Mouse (Mus musculus) 416B (cell line): ENCODE results near the gene Tmod4.
"Not testable (repeated sequence)": the region's sequence is repeated elsewhere in the genome, so short reads cannot be mapped to it uniquely, and the experiment has no call there.

Experiments used
- DNase-seq: peaks from one replicate; pipeline ENCODE4 v3.0.0; 2011; ENCODE audit warnings: low read depth

Tmod4 gene

DNA sequence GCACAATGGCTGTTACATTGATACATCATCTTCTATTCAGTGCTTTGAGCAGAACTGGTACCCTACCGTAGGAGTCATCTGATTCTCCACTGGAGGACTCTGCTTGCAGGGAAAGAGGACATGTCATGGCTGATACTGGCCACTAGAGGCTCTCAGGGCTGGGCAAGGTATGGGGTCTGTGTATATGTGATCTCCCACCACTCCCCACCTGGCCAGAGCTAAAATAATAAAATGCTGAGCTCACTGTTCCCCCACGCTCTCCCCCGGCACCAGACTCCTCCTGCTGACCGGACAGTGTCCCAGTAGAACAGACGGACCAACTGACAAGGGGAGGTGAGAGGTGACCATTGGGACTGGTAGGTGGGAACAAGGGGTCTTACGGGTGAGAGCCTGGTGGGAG is at the start of gene Tmod4:
Tmod4 (plus strand) TSS at position 231 of the 400 bp plus-strand sequence.
- no peak for DNase-seq

GRCm38 (mm10) chr3:95088071-95088470 is 36.2 kb upstream of the Tmod4 start:
- DNase-seq: no peak

- no peak for DNase-seq
Measured at GRCm38 (mm10) chr3:95100854-95101253, 23.4 kb upstream of the Tmod4 start.

DNA sequence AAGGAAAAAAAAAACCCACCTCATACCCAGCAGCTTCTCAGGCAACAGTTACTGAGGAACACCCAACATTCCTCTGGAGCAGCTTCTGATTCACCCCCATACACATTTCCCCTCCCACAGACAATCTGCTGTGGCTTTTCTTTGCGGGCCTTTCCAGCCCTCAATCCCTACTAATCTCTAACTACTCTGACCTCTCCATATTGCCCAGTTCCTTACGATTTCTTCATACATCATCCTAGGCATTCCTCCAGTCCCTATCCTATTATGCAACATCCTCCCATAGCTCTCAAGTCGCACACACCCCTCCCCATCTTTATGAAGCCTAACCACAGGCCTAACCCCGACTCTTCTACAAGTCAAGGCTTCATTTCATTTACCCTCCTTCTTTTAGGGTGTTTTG is 19.2 kb upstream of the Tmod4 start:
- peak; percentile 59 for DNase-seq

GRCm38 (mm10) chr3:95105586-95106337 is 18.5 kb upstream of the Tmod4 start:
- peak; percentile 48 for DNase-seq

DNA sequence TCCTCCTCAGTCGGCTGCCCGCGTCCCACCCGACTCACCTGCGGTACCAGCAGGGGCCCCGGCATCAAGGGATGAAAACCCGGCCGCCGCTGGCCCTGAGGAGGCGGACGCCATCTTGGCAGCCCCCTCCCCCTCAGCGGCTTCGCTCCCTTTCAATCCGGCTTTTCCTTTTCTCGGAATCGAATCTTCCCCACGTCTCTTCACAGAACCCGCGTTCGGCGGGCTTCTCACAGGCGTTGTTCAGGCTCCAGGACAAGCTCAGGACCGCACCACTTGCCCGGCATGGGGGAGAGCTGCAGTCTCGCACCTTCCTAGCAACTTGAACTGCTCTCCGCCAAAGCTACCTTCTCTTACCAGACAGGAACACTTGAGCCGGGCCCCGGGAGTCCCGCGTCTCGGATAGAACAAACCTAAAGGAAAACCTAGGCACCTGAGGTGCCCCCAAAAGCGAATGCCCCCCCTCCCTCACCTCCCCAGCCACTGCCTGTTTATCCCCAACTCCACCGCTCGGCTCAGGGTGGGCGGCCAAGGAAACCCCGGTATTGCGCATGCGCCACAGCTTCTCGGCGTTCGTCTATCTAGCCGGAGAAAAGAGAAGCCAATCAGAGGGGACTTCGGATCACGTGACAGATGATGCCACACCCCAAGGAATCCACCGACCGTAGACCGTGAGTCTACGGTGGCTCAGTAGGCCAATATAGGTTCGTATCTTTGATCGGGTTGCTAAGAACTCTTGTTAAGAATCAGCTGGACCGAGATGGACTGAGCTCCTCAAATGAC is 17.7 kb upstream of the Tmod4 start, which contains the start of gene Pip5k1a:
Pip5k1a (minus strand) TSS at position 593 of the 780 bp plus-strand sequence.
- peak; percentile 100 for DNase-seq

DNA sequence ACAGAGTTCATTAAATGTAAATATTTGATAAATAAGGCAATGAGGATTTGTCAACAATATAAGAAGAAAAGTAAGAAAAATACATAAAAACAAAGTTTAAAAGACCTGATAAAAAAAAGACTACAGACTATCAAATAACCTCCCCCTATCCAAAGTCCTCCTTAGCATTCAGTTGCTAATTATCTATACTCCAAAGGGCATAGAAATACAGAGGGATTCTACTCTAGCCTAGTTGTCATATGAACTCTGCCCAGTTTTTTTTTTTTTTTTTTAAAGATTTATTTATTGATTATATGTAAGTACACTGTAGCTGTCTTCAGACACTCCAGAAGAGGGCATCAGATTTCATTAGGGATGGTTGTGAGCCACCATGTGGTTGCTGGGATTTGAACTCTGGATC is 17.0 kb upstream of the Tmod4 start:
- not testable (repeated sequence) for DNase-seq

- peak; percentile 70 for DNase-seq
Measured at GRCm38 (mm10) chr3:95107898-95108297, 16.4 kb upstream of the Tmod4 start.

DNA sequence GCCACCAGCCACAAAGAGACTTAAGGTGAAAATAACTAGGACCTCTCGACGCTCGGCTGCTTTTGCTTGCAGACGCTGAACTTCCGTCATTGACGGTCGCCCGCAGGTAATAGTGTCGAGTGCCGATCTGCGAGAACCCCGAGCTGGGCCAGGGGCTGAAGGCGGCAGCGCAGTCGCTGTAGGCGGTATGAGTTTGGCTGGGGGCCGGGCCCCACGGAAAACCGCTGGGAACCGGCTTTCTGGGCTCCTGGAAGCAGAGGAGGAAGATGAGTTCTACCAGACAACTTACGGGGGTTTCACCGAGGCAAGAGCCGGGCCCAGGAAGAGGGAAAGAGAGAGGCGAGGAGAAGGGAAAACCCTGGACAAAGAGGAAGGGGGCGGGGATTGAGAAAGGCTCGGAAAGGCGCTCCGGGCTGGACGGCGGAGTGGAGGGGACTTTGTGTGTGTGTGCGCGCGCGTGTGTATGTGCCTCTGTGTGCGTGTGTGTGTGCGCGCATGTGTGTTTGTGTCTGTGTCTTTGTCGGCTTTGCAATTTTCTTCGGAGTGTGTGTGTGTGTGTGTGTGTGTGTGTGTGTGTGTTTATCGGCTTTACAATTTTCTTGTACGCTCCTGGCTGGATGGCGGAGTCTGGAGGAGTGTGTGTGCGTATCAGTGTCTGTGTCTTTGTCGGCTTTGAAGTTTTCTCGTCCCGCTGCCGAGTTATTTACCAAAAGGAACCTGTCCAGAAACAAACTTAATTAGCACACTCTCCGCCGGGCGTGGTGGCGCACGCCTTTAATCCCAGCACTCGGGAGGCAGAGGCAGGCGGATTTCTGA is 13.2 kb upstream of the Tmod4 start, which contains the start of gene Vps72:
Vps72 (plus strand) TSS at position 112 of the 816 bp plus-strand sequence.
- peak; percentile 94 for DNase-seq

GRCm38 (mm10) chr3:95112760-95113159 is 11.5 kb upstream of the Tmod4 start:
- DNase-seq: no peak

DNA sequence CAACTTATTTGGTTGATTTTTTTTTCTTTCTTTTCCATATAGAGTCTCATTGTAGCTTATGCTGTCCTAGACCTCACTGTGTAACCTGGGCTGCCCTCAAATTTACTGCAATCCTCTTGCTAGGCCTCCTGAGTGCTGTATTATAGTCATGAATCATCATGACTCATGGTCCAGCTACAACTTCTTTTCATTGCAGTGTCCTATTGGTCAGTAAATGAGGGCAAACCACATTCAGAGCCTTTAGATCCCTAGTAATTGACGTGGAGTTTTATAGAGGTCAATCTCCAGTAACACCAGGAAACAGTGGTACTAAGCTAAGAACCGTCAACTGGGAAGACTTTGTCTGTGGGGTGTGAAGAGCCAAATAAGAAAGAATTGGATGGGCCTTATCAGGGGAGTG is 6.5 kb upstream of the Tmod4 start:
- peak; percentile 86 for DNase-seq

GRCm38 (mm10) chr3:95121580-95121979 is 2.7 kb upstream of the Tmod4 start:
- peak; percentile 72 for DNase-seq

- DNase-seq: no peak
Measured at GRCm38 (mm10) chr3:95124972-95125371, 696 bp downstream of the Tmod4 start.

DNA sequence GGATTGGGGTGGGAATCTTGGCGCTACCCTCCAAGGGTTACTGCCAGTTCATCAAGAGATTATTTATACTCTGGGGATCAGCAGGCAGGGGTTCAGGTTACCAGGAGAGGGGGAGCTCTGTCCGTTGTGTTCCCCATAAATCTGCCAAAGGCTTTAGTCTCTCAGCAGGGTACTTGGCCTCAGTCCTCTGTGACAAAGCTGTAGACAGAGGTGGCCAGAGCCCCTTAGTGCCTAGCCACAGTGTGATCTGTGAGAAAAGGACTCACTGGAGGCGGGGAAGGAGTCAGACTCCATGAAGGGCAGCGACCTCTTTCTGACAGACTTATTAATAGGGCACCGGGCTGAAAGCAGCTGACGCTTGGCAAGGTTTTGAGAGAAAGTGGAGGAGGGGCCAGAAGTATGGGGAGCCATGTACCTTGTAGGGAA is 5.0 kb downstream of the Tmod4 start:
- DNase-seq: no peak

DNA sequence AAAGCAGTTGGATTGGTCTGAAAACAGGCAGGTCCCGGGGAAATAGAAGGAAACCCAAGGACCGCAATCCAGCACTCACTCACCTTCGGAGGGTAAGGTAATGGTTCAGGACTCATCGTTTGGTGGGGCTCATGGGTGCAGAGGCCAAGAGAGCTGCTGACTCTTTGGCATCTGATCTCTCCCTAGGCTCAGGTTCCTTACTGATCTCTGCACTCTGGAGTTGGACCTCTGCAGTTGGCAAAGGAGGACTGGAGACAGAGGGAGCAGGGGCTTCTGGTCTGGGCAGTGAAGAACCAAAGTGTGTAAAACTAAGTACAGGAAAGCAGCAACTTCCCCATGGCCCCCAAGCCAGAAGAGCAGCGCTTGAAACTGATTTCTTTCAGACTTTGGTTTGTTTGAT is 5.8 kb downstream of the Tmod4 start:
- DNase-seq: no peak

GRCm38 (mm10) chr3:95132389-95132788 is 8.1 kb downstream of the Tmod4 start:
- DNase-seq: not testable (repeated sequence)

GRCm38 (mm10) chr3:95133176-95133575 is 8.9 kb downstream of the Tmod4 start:
- DNase-seq: no peak

- DNase-seq: peak; percentile 97
Measured at GRCm38 (mm10) chr3:95133680-95134101, 9.4 kb downstream of the Tmod4 start, which contains the start of the genes Scnm1 and Lysmd1. TSS of gene Scnm1 (minus strand) at chr3:95134011. TSS of gene Lysmd1 (plus strand) at chr3:95134088.

- not testable (repeated sequence) for DNase-seq
Measured at GRCm38 (mm10) chr3:95134133-95134532, 9.9 kb downstream of the Tmod4 start.

DNA sequence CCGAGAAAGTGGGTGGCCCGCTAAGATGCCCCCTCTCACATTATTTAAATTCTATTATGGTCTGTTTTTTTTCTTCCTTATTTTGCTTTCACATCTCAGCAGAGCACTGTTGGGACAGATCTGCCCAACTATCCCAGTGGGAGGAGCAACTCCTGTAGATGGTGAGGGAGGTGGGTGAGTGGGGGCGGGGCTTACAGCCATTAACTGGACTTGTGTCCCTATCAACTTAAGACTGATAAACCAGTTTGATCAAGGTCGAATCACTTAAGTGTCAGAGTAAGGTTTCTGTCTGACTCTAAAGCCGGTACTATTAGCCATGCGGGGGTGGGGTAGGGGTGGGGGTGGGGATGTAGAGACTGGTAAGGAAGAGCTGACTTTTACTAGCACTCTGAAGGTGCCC is 10.7 kb downstream of the Tmod4 start:
- peak; percentile 81 for DNase-seq

DNA sequence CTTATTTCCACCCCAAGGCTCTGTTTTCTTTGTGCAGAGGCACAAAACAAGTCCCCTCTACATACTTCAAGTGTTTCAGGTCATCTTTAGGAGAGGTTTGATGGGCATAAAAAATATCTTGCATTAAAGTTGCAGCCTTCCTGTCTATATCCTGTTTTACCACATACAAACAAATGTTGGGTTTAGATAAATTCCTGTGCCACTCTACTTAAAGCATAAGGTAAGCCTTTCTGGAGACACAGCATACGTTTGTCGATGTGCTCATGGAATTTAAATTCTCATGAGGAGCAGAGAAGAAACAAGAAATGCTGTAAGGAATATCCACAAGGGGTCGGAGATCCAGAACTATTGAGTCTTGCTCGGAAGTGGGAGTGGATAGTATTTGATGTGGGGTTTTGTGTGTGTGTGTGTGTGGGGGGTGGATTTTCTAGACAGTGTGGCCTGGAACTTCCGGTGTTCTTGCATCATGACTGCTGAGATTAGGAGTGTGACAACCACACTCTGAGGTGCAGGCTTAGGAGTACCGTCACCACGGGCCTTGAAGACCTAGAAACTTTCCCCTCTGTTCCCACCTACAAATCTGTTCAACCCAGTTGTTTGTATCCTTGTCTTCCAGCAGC is 11.3 kb downstream of the Tmod4 start:
- peak; percentile 93 for DNase-seq
